Mouse (Mus musculus) hindbrain, embryonic 11.5 days (tissue): ENCODE measurements around the gene Gm3415. TPM values are rescaled to one million over a fixed set of nuclear protein-coding genes. Genes with fewer than 3 reads are reported as not detected.

Experiments
- ATAC-seq: fragments of 200-750 bp; cut with Nextera tagmentation; 2 replicates; pipeline ENCODE4 v1.8.0; 2017; ENCODE audit warnings: mild to moderate bottlenecking, moderate TSS enrichment, moderate library complexity; ENCODE audit not compliant: low FRiP score
- DNase-seq: peaks from one replicate; pipeline ENCODE4 v3.0.0-alpha.2; 2015; ENCODE audit warnings: low spot score
- H3K27ac ChIP-seq: fragments of 300-500 bp; sonication (generic); 2 replicates; pipeline ENCODE4 v1.5.1; 2014; ENCODE audit warnings: mild to moderate bottlenecking, low read depth, low read length
- H3K27me3 ChIP-seq: fragments of 300-500 bp; sonication (generic); 2 replicates; pipeline ENCODE4 v1.6.1; 2014; ENCODE audit warnings: mild to moderate bottlenecking, low read length, moderate library complexity, mixed read lengths; ENCODE audit not compliant: control insufficient read depth, insufficient read depth
- H3K36me3 ChIP-seq: fragments of 300-500 bp; sonication (generic); 2 replicates; pipeline ENCODE4 v1.6.1; 2014; ENCODE audit warnings: mild to moderate bottlenecking, low read length, moderate library complexity, mixed read lengths; ENCODE audit not compliant: control insufficient read depth, insufficient read depth
- H3K4me1 ChIP-seq: fragments of 300-500 bp; sonication (generic); replicated peaks from 2 replicates; pipeline ENCODE4 v1.6.1; 2014; ENCODE audit warnings: low read length, mixed read lengths; ENCODE audit not compliant: control insufficient read depth, insufficient read depth
- H3K4me2 ChIP-seq: fragments of 300-500 bp; sonication (generic); replicated peaks from 2 replicates; pipeline ENCODE4 v1.6.1; 2014; ENCODE audit warnings: mild to moderate bottlenecking, low read depth, low read length
- H3K4me3 ChIP-seq: fragments of 300-500 bp; sonication (generic); 2 replicates; pipeline ENCODE4 v1.5.1; 2014; ENCODE audit warnings: low read depth, low read length
- H3K9ac ChIP-seq: fragments of 300-500 bp; sonication (generic); 2 replicates; pipeline ENCODE4 v1.6.1; 2014; ENCODE audit warnings: low read depth, low read length
- H3K9me3 ChIP-seq: fragments of 300-500 bp; sonication (generic); 2 replicates; pipeline ENCODE4 v1.6.1; 2016; ENCODE audit warnings: low read length; ENCODE audit not compliant: control insufficient read depth
- WGBS: fragments of 180-500 bp; shearing (Covaris S2); extraction: QIAGEN DNeasy Blood & Tissue Kit; methylation state at CpG from one replicate; pipeline ENCODE4 v1.1.7; 2014; 5-methylcytosine and 5-hydroxymethylcytosine counted together
- polyA plus RNA-seq: library from polyadenylated mRNA; unstranded; fragments of >200 nt; fragmentation: Nextera tagmentation; extraction: Ambion mirVana; gene quantifications from 2 replicates; pipeline ENCODE4 v1.2.1, GENCODE M21; 2014

Gene Gm3415
- polyA plus RNA-seq, 1 experiment from 2014 or later = not detected

- no peak overlapping the region for H3K4me2 ChIP-seq
- H3K36me3 ChIP-seq = no peaks in the 10 kb centered on the region
- no peak overlapping the region for H3K27ac ChIP-seq
- no peaks in the 10 kb centered on the region for H3K9me3 ChIP-seq
- DNase-seq = no peak
- no peak overlapping the region for H3K9ac ChIP-seq
- no peaks in the 10 kb centered on the region; the same call in 1 of the 2 replicates for H3K27me3 ChIP-seq
- 84% methylated on average over 3 of the region's 3 CpGs for WGBS
- no peak for ATAC-seq
- H3K4me3 ChIP-seq = no peak overlapping the region
- no peaks in the 10 kb centered on the region for H3K4me1 ChIP-seq
These were observed 20.7 kb downstream of the Gm3415 start for GRCm38 (mm10) chr5:146576668-146577067.

DNA sequence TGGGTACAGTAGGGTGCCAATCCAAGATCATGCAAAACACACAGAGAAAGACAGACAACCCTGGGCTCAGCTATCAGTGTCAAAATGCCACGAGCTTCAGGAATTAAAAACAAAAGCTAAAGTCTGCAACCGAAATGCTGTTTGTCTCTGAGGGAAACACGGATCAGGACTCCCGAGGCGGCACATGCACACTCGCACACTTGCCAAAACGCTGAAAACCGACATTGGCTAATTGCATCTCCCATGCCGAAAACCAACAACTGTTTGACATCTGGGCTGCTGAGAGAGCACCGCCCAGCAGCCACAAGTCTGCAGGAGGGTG lies 28.2 kb downstream of the Gm3415 start:
- Histone ChIP-seq H3K4me2 (peak overlapping the region; percentile 91), H3K27ac (no peak overlapping the region), H3K36me3 (no peaks in the 10 kb centered on the region), H3K4me1 (no peaks in the 10 kb centered on the region; the same call in 1 of the 2 replicates), H3K9ac (no peak overlapping the region; the same call in 1 of the 2 replicates), H3K4me3 (peak overlapping the region; percentile 44), H3K9me3 (no peaks in the 10 kb centered on the region), H3K27me3 (peaks cover 50% of the 10 kb centered on the region)
- ATAC-seq (no peak; the same call in 1 of the 2 replicates), DNase-seq (peak; percentile 17)
- 11% methylated on average over 10 of the region's 10 CpGs for WGBS

- ATAC-seq (peak; percentile 63), DNase-seq (peak; percentile 56)
- peak within 1 kb of the TSS; percentile 44 for H3K4me3 ChIP-seq
- H3K9me3 ChIP-seq = no peaks in the 10 kb centered on the region
- peak within 1 kb of the TSS; percentile 21 for H3K9ac ChIP-seq
- no peak within 1 kb of the TSS for H3K27ac ChIP-seq
- peaks cover 52% of the 10 kb centered on the region for H3K27me3 ChIP-seq
- no peaks in the 10 kb centered on the region; the same call in 1 of the 2 replicates for H3K4me1 ChIP-seq
- H3K4me2 ChIP-seq = peak within 1 kb of the TSS; percentile 91
- under 1% methylated on average over 59 of the region's 64 CpGs for WGBS
- no peaks in the 10 kb centered on the region for H3K36me3 ChIP-seq
These were observed 28.8 kb downstream of the Gm3415 start, which contains the start of gene Gpr12 for GRCm38 (mm10) chr5:146584478-146585306. Gene Gpr12 (minus strand): TSS chr5:146585239.

- Histone ChIP-seq H3K27me3 (peaks cover 54% of the 10 kb centered on the region), H3K27ac (no peak overlapping the region), H3K36me3 (no peaks in the 10 kb centered on the region), H3K9me3 (no peaks in the 10 kb centered on the region), H3K4me2 (peak overlapping the region; percentile 91), H3K4me3 (peak overlapping the region; percentile 44), H3K9ac (no peak overlapping the region), H3K4me1 (no peaks in the 10 kb centered on the region; the same call in 1 of the 2 replicates)
- DNase-seq (no peak), ATAC-seq (no peak; the same call in 1 of the 2 replicates)
- WGBS = 19% methylated on average over 10 of the region's 10 CpGs
These were observed 29.3 kb downstream of the Gm3415 start for GRCm38 (mm10) chr5:146585307-146585651.

DNA sequence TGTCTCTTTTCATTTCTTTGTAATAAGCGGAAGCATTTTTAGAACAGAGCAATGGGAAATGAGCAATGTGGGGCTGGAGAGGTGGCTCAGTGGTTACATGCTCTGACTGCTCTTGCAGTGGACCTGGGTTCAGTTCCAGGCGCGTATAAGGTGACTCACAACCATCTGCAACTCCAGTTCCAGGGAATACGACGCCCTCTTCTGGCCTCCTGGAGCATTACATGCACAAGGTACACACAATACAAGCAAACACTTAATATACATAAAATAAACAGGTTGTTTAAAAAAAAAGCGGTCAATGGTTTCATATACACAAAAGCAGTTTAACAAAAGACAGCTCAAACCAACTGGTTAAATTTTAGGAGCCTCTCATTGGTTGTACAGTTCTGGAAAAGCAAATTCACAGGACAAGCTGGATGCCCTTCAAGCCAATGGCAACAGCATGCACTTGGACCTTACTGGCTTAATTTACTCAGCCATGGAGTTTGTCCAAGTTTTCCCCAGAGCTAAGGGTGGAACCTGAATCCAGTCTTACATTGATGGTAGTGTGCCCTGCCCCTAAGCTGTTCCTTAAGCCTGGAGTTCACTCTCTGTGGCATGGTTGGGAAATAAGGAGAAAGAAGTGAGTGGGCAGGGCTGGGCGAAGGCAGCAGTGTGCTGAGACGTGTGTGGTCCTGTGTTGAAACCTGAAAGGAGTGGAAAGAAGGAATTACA lies 30.6 kb downstream of the Gm3415 start:
- peaks cover 63% of the 10 kb centered on the region for H3K27me3 ChIP-seq
- no peak overlapping the region for H3K4me3 ChIP-seq
- H3K4me2 ChIP-seq = no peak overlapping the region
- H3K9me3 ChIP-seq = no peaks in the 10 kb centered on the region
- no peaks in the 10 kb centered on the region; the same call in 1 of the 2 replicates for H3K4me1 ChIP-seq
- WGBS = 71% methylated on average over 8 of the region's 8 CpGs
- no peaks in the 10 kb centered on the region for H3K36me3 ChIP-seq
- H3K9ac ChIP-seq = no peak overlapping the region
- no peak overlapping the region for H3K27ac ChIP-seq
- DNase-seq (no peak), ATAC-seq (no peak)

DNA sequence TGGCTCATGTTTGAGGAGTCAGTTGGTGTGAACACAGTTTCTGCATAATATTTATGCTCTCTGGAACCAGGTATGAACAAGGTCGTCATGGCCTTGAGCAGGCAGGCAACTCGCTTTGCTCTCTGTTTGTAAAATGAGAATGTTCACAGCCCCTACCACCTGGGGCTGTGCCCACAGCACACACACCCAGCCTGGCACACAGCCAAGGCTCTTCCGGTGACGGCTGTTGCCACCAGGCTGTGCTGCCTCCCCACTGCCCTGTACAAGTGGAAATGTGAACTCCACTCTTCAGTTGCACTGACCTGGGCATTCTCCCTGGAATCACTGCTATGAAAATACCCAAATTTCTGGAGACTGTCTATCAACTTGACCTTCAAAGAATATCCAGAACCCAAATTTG lies 35.1 kb downstream of the Gm3415 start:
- no peak overlapping the region for H3K27ac ChIP-seq

GRCm38 (mm10) chr5:146591636-146592035 lies 35.7 kb downstream of the Gm3415 start:
- no peak for ATAC-seq
- Histone ChIP-seq H3K27me3 (peaks cover 32% of the 10 kb centered on the region), H3K4me1 (no peaks in the 10 kb centered on the region)

More for the DNA sequence above, 35.1 kb downstream of the Gm3415 start:
- DNase-seq (no peak), ATAC-seq (no peak)
- H3K9me3 ChIP-seq = no peaks in the 10 kb centered on the region
- no peak overlapping the region for H3K4me3 ChIP-seq
- 84% methylated on average over 4 of the region's 4 CpGs for WGBS
- H3K4me2 ChIP-seq = no peak overlapping the region
- H3K4me1 ChIP-seq = no peaks in the 10 kb centered on the region
- peaks cover 36% of the 10 kb centered on the region for H3K27me3 ChIP-seq
- H3K36me3 ChIP-seq = no peaks in the 10 kb centered on the region
- H3K9ac ChIP-seq = no peak overlapping the region

DNA sequence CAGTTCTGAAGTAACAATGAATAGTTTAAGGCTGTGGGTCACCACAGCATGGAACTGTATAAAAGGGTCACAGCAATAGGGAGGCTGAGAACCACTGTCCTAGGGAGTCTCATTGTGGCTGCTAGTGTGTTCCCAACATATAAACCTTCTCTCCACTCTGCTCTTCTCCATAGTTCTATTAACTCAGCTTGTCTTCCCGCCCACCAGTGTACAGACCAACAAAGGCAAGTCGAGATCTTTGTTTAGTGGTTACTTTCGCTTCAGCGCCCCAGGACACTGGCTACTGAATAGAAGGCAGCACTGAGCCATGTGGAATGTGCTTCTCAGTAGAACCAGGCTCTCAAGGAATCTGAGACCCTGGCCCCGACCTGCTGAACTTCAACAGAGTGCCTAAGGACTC lies 36.6 kb downstream of the Gm3415 start:
- Histone ChIP-seq H3K27ac (no peak overlapping the region), H3K4me1 (no peaks in the 10 kb centered on the region), H3K4me2 (no peak overlapping the region), H3K9me3 (no peaks in the 10 kb centered on the region), H3K9ac (no peak overlapping the region), H3K27me3 (peaks cover 28% of the 10 kb centered on the region), H3K36me3 (no peaks in the 10 kb centered on the region), H3K4me3 (no peak overlapping the region)
- ATAC-seq = peak; percentile 88
- peak; percentile 74 for DNase-seq
- WGBS = 12% methylated on average over 5 of the region's 5 CpGs

More at GRCm38 (mm10) chr5:146591636-146592035, 35.7 kb downstream of the Gm3415 start:
- DNase-seq = no peak
- Histone ChIP-seq H3K9me3 (no peaks in the 10 kb centered on the region), H3K27ac (no peak overlapping the region), H3K9ac (no peak overlapping the region), H3K4me3 (no peak overlapping the region), H3K4me2 (no peak overlapping the region), H3K36me3 (no peaks in the 10 kb centered on the region)
- 81% methylated on average over 4 of the region's 4 CpGs for whole genome bisulfite sequencing
